Mouse (Mus musculus) thymus, postnatal 36 days (tissue): ENCODE measurements around the gene Sytl2.
A peak's percentile ranks its signal among the peaks of the same experiment; 100 is the strongest.

Source experiments
- DNase-seq, 2 experiments: peaks; one replicate each; pipeline ENCODE4 v3.0.0; 2022; ENCODE audit warnings: mixed read lengths in 2 of 2

Gene Sytl2

DNA sequence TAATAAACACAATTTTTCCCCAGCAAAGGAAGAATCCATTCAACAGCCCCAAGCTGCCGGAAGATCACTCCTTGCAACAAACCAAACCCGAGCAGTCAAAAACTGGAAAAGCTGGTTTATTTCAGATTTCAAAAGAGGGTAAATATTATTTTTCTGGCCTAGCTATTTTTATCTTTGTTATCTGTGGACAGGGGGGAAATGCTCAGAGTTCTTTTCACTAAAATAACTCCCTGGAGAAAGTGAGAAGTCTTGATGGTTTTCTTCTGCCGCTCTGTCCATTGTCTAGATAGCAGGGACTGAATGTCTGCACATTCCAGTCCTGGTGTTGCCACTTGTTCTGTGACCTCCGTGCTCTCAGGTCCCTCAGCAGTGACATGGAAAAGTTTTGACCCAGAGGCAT is 70.8 kb downstream of the Sytl2 start:
- DNase-seq = no peak

DNA sequence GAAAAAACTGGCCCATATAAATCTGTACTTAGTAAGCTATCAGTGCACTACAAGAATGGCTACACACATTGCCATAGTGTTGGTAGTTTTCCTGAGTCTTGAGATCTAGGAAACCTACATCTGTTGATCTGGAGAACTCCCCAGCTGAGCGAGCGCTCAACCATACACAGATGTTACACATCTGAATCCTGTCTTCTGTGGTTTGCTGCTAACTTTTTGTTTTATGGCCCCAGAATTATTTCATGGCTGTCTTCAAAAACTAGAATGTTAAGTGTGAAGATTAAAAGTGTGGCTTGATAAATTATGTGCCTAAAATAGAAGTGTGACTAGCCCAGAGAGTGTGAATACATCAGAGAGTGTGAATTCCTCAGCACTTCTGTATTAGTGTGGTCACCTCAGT is 82.4 kb downstream of the Sytl2 start:
- DNase-seq = no peak

DNA sequence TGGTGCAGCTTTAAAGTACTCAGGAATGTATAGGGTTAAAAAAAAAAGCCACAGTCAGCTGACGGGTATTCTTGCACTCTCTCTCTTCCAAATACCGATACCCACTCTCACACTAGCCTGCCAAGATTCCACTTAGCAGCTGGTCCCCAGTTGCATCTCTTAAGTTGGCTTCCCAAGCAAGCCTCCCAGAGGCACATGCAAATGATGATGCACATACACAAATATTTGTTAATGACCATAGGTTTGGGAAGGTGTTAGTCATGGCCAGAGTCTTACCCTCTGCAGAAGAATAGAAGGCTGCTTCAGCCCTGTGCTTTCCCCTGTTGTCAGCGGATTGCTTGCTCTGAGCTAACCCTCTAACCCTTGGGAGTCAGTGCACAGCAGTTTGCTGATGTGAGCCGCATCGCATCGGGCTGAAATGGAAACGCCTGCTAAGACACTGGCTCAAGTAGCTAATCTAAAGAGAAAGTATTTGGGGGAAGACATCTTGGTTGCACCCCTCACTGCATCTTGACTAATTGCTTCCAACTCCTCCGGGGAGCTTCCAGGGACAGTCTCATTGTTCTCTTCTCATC is 84.9 kb downstream of the Sytl2 start:
- no peak for DNase-seq

DNA sequence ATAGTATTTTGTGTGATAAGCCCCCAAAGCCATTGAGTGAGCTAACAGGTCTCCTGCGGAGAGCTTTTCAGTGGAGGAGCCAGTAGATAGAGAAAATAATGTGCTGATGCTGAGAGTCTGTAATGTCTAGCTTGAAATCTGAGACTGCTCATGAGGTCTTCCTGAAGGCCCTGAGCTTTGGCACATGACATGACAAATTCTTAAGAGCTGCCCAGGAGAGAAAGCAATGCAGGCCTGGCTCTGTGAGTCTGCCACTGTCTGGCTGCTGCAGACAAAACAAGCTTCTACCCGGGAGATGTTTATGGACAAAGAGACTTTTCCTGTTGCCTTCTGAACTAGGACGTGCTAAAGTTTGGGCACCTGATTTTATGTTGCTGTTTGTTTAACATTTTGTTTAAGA is 87.7 kb downstream of the Sytl2 start:
- no peak for DNase-seq

DNA sequence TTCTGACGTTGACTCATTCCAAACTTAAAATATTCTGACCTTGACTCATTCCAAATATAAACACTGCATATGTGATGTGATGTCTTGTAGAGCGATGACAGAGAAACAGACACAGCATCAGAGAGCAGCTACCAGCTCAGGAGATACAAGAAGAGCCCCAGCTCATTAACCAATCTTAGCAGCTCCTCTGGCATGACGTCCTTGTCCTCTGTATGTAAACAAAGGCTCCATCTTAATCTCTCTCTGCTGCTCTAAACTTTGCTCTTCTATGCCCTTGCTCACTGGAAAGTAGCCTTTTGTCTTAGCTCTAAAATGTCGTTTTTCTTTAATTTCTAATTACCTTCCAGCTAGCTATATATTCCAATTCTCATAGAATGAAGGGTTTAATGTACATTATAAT is 93.0 kb downstream of the Sytl2 start:
- DNase-seq = no peak

DNA sequence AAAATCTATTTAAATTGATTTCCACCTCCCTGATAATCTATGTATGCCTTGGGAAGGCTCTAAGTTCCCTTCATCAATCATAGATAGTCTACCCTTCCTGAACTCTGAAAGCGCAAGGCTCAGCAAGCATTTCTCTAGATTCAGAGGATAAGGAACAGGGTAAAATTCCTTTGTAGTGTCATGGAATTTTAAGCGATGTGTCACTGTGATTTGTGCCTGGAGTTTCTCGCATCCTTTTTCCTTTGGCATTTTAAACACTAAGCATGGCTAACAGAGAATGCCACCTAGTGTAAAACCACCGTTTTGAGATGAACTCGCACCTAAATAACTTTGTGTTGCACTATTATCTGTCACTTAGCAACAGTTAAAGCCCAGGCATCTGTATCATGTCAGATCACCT is 93.9 kb downstream of the Sytl2 start:
- no peak for DNase-seq

DNA sequence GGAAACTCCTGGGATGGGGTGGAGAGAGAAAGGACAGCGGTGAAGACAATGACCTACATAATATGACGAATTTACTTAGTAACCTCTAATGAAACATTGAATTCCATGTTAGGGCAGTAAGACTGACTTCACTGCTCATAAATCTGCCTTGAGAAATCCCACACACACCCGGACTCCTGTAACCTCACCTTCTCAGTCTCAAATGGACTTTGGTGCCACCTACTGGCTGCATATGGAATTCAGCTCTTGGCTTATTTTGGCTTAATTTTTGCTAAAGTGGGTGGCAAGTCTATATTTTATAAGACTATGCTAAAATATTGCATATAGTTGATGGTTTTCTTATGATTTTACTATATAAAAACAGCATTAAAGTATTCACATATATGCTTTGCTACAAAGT is 107.9 kb downstream of the Sytl2 start:
- DNase-seq = peak; percentile 48 to 62

DNA sequence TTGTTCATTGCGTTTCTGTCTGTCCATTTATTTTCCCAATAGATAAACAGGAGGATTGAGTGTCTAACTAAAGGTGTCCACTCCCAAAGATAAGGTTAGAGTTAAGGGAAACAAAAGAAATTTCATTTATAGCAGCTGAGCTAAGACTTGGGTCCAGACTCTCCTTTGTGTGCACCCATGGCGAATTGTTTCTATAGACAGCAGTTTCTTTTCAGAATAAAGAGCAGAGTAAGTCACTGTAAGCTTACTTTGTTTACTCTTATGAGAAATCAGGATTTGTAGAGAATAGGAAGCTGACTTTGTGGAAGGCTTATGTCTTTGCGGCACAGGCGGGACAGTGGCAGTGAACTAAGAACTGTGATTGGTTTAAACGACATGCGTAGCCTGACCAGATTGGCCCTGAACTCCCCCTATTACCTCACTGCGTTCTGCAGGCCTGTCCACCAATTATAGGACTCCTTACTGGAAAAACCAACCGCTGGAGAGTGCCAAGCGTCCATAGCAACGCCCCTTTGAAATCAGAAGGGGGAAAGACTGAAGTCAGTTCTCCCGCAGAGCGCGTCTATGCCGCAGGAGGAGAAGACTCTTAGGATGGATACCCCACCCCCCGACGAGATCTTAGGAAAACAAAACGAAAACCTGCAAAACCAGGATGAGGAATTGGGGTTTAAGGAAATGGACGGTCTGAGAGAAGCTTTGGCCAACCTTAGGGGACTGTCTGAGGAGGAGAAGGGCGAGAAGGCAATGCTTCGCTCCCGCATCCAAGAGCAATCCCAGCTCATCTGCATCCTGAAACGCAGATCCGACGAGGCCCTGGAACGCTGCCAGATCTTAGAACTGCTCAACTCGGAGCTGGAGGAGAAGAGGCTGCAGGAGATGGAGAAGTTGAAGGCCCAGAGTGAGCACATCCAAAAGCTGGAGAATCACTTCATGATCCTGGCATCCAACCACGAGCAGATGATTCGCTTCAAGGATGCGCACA is 124.3 kb downstream of the Sytl2 start, which contains the start of gene Ccdc89:
Gene Ccdc89 (plus strand): TSS at position 558 of the 982 bp plus-strand sequence.
- DNase-seq = peak in 1 of 2 experiments; percentile 2

DNA sequence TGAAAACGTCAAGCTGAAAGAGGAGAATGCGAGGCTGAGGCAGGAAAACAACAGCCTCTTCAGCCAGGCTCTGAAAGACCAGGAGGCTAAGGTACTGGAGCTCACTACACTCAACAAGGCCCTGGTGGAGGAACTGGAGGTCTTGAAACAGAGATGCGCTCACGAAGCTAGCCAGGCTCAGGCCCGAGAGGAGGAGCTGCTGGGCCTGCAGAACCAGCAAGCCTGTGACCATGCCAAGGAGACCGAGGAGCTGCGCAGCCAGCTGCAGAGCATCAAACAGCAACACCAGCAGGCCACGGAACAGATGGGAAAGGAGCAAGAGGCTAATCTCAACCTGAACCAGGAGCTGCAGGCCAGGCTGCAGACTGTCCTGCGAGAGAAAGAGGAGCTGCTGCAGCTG is 125.0 kb downstream of the Sytl2 start:
- no peak for DNase-seq

DNA sequence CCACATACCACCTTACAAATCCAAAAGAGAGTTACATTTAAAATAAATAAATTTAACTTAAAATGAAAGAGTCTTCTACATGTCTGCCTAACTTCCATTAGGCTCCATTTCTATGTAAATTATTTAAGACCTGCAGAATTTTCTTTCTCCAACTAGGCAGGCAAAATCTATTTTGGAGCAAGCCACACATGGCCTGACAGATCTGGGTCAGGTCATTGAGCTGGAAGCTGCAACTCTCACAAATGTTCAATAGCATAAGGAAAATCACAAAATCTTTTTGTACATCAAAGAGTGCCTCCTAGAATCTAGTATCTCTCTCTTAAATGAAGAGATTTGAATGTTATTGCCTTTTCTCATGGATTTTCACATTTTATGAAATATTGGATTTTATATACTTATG is 130.2 kb downstream of the Sytl2 start:
- DNase-seq = no peak

DNA sequence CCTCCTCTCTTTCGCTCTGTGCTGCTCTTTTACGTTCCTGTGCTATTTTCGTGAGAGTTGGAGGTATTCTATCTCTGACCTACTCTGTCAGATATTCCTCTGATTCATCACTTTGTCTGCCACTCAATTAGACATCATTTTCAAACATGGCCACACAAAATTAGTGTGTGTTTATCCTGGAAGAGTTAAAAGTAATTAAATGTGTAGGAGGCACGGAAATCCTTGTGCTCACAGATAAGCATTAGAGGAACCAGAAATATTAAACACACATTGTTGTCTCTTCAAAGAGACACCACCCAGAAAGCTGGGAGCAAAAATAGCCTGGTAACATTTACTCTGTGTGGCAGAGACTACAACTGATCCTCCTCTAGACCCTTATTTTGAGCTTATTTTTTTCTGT is 138.0 kb downstream of the Sytl2 start:
- no peak for DNase-seq

DNA sequence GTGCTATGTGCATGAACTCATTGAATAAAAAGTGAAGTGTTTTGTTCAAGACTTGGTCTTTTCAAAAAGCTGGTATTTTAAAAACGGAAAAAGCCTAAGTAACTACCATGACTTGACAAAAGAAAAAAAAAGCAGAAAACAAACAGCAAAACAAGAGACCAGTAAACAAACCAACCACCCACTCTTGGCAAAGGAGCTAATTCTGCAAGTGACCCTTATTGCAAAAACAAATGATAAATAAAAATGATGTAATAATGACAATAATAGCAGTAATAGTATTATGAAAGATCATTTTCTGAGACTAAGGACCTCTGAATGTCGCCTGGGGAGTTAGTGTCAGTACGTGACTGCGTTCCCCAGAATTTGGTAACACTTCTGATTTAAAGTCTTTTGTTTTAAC is 140.0 kb downstream of the Sytl2 start:
- no peak for DNase-seq

DNA sequence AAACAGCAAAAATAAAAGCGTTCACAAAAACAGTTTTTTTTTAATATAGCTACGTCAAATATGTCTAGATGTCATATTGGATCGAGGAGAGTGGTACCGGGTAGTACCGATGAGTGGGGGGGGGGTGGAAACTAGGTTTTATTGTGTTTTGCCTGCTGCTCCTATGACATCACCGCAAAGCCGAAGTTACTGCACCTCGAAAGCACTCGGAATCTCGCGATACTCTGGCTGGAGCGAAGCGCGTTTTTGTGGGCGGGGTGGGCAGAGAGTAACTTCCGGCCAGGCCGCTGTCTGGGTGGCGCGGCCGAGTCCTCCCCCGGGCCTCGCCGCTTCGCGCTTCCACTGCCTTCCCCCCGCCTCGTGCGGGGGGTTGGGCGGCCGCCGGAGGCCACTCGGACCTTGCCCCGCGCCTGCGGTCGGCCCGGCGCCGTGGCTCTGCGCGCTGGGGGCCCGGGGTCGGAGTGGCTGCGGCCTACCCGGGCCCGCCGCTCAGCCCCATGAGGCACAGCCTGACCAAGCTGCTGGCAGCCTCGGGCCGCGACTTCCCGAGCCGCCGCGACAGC is 140.5 kb downstream of the Sytl2 start, which contains the start of gene Crebzf:
Gene Crebzf (plus strand): TSS at position 212 of the 563 bp plus-strand sequence.
- peak; percentile 94 to 96 for DNase-seq

DNA sequence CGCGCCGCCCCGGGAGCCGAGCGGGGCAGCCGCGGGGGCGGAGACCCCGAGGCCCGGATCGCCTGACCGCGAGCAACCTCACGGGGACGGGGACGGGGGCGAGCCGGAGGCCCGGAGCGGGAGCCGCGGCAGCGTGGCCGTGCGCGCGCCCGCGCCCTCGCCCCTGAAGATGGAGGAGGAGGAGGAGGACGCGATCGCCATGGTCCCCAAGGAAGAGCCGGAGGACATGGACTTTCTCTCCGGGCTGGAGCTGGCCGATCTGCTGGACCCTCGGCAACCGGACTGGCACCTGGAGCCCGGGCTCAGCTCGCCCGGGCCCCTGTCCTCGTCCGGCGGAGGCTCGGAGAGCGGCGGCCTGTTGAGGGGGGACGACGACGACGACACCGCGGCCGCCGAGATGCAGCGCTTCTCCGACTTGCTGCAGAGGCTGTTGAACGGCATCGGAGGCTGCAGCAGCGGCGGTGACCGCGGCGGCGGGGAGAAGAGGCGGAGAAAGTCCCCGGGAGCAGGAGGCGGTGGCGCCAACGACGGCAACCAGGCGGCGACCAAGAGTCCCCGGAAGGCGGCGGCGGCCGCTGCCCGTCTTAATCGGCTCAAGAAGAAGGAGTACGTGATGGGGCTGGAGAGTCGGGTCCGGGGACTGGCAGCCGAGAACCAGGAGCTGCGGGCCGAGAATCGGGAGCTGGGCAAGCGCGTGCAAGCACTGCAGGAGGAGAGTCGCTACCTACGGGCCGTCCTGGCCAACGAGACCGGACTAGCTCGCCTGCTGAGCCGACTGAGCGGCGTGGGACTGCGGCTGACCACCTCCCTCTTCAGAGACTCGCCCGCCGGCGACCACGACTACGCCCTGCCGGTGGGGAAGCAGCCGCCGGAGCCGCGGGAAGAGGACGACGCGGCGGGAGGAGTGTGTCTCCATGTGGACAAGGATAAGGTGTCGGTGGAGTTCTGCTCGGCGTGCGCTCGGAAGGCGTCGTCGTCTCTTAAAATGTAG is 141.3 kb downstream of the Sytl2 start:
- peak; percentile 69 to 76 for DNase-seq

DNA sequence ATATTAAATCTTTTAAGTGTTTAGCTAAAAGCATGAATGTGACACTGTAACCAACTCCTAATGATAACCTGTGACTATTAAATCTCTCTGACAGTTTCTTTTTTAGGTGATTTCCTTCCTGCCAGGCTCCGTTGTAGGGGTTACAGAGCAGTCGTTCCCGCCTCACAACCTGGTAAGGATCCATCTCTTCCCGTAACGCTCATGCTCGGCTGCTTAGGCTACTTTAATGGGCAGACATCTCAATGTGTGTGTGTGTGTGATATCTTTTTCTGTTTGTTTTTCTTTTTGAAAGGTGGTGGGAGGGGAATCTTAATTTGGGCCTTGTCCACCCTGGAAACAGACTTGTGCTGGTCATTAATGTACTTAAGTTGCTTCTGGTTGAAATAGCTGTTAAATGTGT is 142.2 kb downstream of the Sytl2 start:
- DNase-seq = no peak

DNA sequence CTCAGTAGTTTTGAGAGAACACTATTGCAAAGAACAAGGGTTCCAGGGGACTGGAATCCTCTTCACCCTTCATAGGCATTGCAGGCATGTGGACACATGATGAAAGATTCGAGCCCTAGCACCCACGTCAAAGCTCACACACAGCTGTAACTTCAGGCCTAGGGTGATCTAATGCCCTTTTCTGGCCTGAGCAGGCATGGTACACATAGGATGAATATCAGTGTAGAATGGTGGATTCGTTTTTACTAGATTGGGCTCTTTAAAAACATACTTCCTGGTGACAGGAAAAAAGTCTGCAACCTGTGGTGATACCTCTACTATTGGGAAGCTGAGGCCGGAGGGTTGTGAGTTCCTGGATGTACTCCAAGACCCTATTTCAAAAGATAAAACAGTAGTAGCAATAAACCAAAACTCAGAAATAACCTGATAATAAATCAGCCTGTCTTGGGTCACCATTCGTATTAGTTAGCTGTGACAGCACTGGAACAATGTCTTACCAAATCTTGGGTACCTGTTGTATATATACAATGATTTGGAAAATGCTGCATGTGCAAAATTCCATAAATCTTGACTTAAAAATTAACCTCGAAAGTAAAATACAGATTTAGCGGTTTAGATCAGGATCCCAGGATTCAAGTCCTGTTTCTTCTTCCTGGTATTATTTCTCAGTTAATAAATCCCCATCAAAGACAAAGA is 154.2 kb downstream of the Sytl2 start:
- no peak for DNase-seq

DNA sequence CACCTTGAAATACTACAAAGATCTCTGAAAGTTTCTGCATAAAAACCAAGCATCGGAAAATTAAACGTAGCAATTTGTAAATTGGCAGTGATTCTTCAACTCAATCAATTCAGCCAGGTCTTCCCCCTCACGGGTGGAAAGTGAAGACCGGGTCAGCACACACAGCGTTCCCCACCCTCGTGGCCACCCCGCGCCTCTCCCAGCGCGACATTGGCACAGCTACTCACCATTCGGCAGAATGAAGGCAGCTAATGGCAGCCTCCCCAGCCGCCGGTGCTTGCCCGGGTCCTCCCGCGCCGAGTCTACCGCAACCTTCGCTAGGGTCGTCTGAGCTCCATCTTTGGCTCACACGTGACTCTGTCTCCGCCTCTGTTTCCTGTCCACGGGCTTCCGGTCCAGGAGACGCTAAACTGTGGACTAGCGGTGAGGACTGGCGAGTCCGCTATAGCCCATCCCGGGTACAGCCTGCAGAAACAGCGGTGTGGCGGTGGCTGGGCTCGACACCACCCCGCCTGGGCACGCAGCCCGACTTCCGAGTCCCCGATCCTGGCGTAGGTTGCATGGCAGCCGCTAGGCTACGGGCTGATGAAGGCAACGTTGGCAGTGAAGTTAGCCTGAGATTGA is 154.9 kb downstream of the Sytl2 start, which contains the start of gene Tmem126a:
Gene Tmem126a (minus strand): TSS at position 385 of the 624 bp plus-strand sequence.
- DNase-seq = peak; percentile 59 to 67

DNA sequence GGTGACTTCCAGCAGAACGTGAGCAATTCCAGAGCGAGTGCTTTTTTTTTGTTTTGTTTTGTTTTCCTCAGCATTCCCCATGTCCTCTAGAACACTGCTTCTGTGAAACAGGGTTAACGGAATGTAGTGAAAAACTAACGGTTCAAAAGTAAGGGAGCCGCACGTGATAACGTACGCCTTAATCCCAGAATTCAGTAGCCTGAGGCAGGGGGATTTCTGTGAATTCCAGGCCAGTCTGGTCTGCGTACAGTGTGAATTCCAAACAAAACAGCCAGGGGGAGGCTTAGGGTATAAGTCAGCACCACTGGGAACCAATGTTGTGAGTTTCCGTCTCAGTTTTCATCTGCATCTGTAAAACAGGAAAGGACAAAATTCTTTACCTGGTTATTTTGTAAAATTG is 155.5 kb downstream of the Sytl2 start:
- DNase-seq = no peak
